Mouse (Mus musculus): Measurements from ENCODE around the gene Hoxb5. TPM values are rescaled to one million over a fixed set of nuclear protein-coding genes. Genes with fewer than 3 reads are reported as not detected.

Hoxb5 gene
- polyA plus RNA-seq, 1 experiment from 2014 or later = 0.37 TPM

GRCm38 (mm10) chr11:96313134-96313533 is 10.0 kb downstream of the Hoxb5 start:
- 45% methylated on average over 2 of the region's 2 CpGs for WGBS (ENCODE audit: insufficient replicate concordance)
- Histone ChIP-seq H3K4me1 (ENCODE audit: control insufficient read depth, low read depth, low read length) (no peaks in the 10 kb centered on the region), H3K27ac (ENCODE audit: low read length) (no peak overlapping the region), H3K27me3 (ENCODE audit: control insufficient read depth, insufficient read depth, low read depth, low read length) (peaks cover 98% of the 10 kb centered on the region), H3K9me3 (replicated peaks; ENCODE audit: control insufficient read depth, low read length) (no peaks in the 10 kb centered on the region), H3K4me3 (ENCODE audit: low read depth, low read length) (no peak overlapping the region), H3K9ac (ENCODE audit: low read depth, low read length) (no peak overlapping the region), H3K36me3 (ENCODE audit: control insufficient read depth, insufficient read depth) (no peaks in the 10 kb centered on the region), H3K4me2 (ENCODE audit: low read depth, low read length) (no peak overlapping the region)
- ATAC-seq (ENCODE audit: low read depth) = no peak

GRCm38 (mm10) chr11:96313806-96314428 is 10.8 kb downstream of the Hoxb5 start:
- 28% methylated on average over 12 of the region's 12 CpGs for WGBS (ENCODE audit: insufficient replicate concordance)
- Histone ChIP-seq H3K27ac (ENCODE audit: low read length) (no peak overlapping the region), H3K9me3 (replicated peaks; ENCODE audit: control insufficient read depth, low read length) (no peaks in the 10 kb centered on the region), H3K4me3 (ENCODE audit: low read depth, low read length) (no peak overlapping the region), H3K4me2 (ENCODE audit: low read depth, low read length) (no peak overlapping the region), H3K36me3 (ENCODE audit: control insufficient read depth, insufficient read depth) (no peaks in the 10 kb centered on the region), H3K4me1 (ENCODE audit: control insufficient read depth, low read depth, low read length) (no peaks in the 10 kb centered on the region), H3K9ac (ENCODE audit: low read depth, low read length) (no peak overlapping the region), H3K27me3 (ENCODE audit: control insufficient read depth, insufficient read depth, low read depth, low read length) (peaks cover 98% of the 10 kb centered on the region)
- no peak for ATAC-seq (ENCODE audit: low read depth)

GRCm38 (mm10) chr11:96314671-96315343 is 11.7 kb downstream of the Hoxb5 start:
- 3% methylated on average over 34 of the region's 34 CpGs for WGBS (ENCODE audit: insufficient replicate concordance)
- Histone ChIP-seq H3K4me3 (ENCODE audit: low read depth, low read length) (peak overlapping the region; percentile 26), H3K36me3 (ENCODE audit: control insufficient read depth, insufficient read depth) (no peaks in the 10 kb centered on the region), H3K4me2 (ENCODE audit: low read depth, low read length) (peak overlapping the region; percentile 23), H3K9me3 (replicated peaks; ENCODE audit: control insufficient read depth, low read length) (no peaks in the 10 kb centered on the region), H3K27ac (ENCODE audit: low read length) (peak overlapping the region; percentile 22; the same call in 1 of the 2 replicates), H3K27me3 (ENCODE audit: control insufficient read depth, insufficient read depth, low read depth, low read length) (peaks cover 98% of the 10 kb centered on the region), H3K4me1 (ENCODE audit: control insufficient read depth, low read depth, low read length) (no peaks in the 10 kb centered on the region), H3K9ac (ENCODE audit: low read depth, low read length) (no peak overlapping the region)
- ATAC-seq (ENCODE audit: low read depth) = no peak

GRCm38 (mm10) chr11:96315344-96315681 is 12.2 kb downstream of the Hoxb5 start:
- Histone ChIP-seq H3K27me3 (ENCODE audit: control insufficient read depth, insufficient read depth, low read depth, low read length) (peaks cover 98% of the 10 kb centered on the region), H3K9ac (ENCODE audit: low read depth, low read length) (no peak overlapping the region), H3K4me2 (ENCODE audit: low read depth, low read length) (peak overlapping the region; percentile 23; the same call in 1 of the 2 replicates), H3K36me3 (ENCODE audit: control insufficient read depth, insufficient read depth) (no peaks in the 10 kb centered on the region), H3K4me3 (ENCODE audit: low read depth, low read length) (0 out of 2 replicates have a peak overlapping the region, but pooled peaks have one; percentile 17), H3K9me3 (replicated peaks; ENCODE audit: control insufficient read depth, low read length) (no peaks in the 10 kb centered on the region), H3K27ac (ENCODE audit: low read length) (no peak overlapping the region), H3K4me1 (ENCODE audit: control insufficient read depth, low read depth, low read length) (no peaks in the 10 kb centered on the region)
- whole genome bisulfite sequencing (ENCODE audit: insufficient replicate concordance) = 33% methylated on average over 5 of the region's 5 CpGs
- no peak for ATAC-seq (ENCODE audit: low read depth)

- Histone ChIP-seq H3K36me3 (ENCODE audit: control insufficient read depth, insufficient read depth) (no peaks in the 10 kb centered on the region), H3K4me2 (ENCODE audit: low read depth, low read length) (no peak overlapping the region), H3K4me1 (ENCODE audit: control insufficient read depth, low read depth, low read length) (no peaks in the 10 kb centered on the region), H3K9ac (ENCODE audit: low read depth, low read length) (no peak overlapping the region), H3K4me3 (ENCODE audit: low read depth, low read length) (no peak overlapping the region), H3K27ac (ENCODE audit: low read length) (no peak overlapping the region), H3K9me3 (replicated peaks; ENCODE audit: control insufficient read depth, low read length) (no peaks in the 10 kb centered on the region), H3K27me3 (ENCODE audit: control insufficient read depth, insufficient read depth, low read depth, low read length) (peaks cover 97% of the 10 kb centered on the region)
- 23% methylated on average over 18 of the region's 18 CpGs for WGBS (ENCODE audit: insufficient replicate concordance)
- ATAC-seq (ENCODE audit: low read depth) = no peak
These were observed 13.8 kb downstream of the Hoxb5 start for GRCm38 (mm10) chr11:96316696-96317607.

- H3K9ac ChIP-seq (ENCODE audit: low read depth, low read length) = peak within 1 kb of the TSS; percentile 50; the same call in 1 of the 2 replicates
- ATAC-seq (ENCODE audit: low read depth) = no peak
These were observed 14.7 kb downstream of the Hoxb5 start, which contains the start of gene Hoxb4 for GRCm38 (mm10) chr11:96317608-96318367. TSS of gene Hoxb4 (plus strand) at chr11:96318267.

GRCm38 (mm10) chr11:96318368-96319070 is 15.4 kb downstream of the Hoxb5 start:
- Histone ChIP-seq H3K9me3 (replicated peaks; ENCODE audit: control insufficient read depth, low read length) (no peaks in the 10 kb centered on the region), H3K9ac (ENCODE audit: low read depth, low read length) (peak overlapping the region; percentile 50; the same call in 1 of the 2 replicates), H3K27me3 (ENCODE audit: control insufficient read depth, insufficient read depth, low read depth, low read length) (peaks cover 95% of the 10 kb centered on the region), H3K36me3 (ENCODE audit: control insufficient read depth, insufficient read depth) (no peaks in the 10 kb centered on the region), H3K4me3 (ENCODE audit: low read depth, low read length) (peak overlapping the region; percentile 47), H3K4me2 (ENCODE audit: low read depth, low read length) (peak overlapping the region; percentile 51), H3K4me1 (ENCODE audit: control insufficient read depth, low read depth, low read length) (no peaks in the 10 kb centered on the region), H3K27ac (ENCODE audit: low read length) (peak overlapping the region; percentile 48)
- no peak for ATAC-seq (ENCODE audit: low read depth)
- under 1% methylated on average over 33 of the region's 45 CpGs for WGBS (ENCODE audit: insufficient replicate concordance)

More at GRCm38 (mm10) chr11:96317608-96318367, 14.7 kb downstream of the Hoxb5 start, which contains the start of gene Hoxb4:
- WGBS (ENCODE audit: insufficient replicate concordance) = 6% methylated on average over 28 of the region's 28 CpGs
- Histone ChIP-seq H3K9me3 (replicated peaks; ENCODE audit: control insufficient read depth, low read length) (no peaks in the 10 kb centered on the region), H3K27me3 (ENCODE audit: control insufficient read depth, insufficient read depth, low read depth, low read length) (peaks cover 95% of the 10 kb centered on the region), H3K4me1 (ENCODE audit: control insufficient read depth, low read depth, low read length) (no peaks in the 10 kb centered on the region), H3K27ac (ENCODE audit: low read length) (peak within 1 kb of the TSS; percentile 48), H3K4me3 (ENCODE audit: low read depth, low read length) (peak within 1 kb of the TSS; percentile 47), H3K36me3 (ENCODE audit: control insufficient read depth, insufficient read depth) (no peaks in the 10 kb centered on the region), H3K4me2 (ENCODE audit: low read depth, low read length) (peak within 1 kb of the TSS; percentile 51)
